Mouse (Mus musculus): Measurements from ENCODE around the gene Pou5f1.

Pou5f1 gene

DNA sequence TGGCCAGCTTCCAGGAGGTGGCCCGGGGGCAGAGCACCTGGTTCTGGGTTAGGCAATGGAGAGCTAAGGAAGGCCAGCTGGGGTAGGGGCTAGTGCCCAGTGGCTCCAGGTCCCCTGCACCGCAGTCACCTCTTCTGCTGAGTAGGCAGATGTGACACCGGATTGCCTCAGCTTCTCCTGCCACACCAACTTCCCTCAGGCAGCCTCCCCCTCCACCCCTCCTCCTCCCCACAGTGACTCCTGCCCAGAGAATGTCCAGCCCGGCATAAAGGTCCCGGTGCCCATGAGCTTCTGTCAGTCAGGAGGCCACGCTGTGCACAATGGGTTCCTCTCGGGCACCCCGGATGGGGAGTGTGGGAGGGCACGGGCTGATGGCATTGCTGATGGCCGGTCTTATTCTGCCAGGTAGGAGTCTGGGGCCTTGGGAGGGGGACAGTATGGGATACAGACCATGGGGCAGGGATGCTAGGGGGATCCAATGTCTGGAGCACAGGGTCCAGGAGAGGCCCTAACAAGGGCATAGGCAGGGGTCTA is 46.1 kb downstream of the Pou5f1 start, which contains the start of gene Cdsn:
TSS of gene Cdsn (plus strand) at position 248 of the 534 bp plus-strand sequence.
- no peak for DNase-seq (ENCODE audit: low spot score)

- DNase-seq (ENCODE audit: low spot score) = no peak
Measured at GRCm38 (mm10) chr17:35554321-35554720, 48.5 kb downstream of the Pou5f1 start.

- no peak for DNase-seq (ENCODE audit: low spot score)
Measured at GRCm38 (mm10) chr17:35554761-35555397, 49.1 kb downstream of the Pou5f1 start.

DNA sequence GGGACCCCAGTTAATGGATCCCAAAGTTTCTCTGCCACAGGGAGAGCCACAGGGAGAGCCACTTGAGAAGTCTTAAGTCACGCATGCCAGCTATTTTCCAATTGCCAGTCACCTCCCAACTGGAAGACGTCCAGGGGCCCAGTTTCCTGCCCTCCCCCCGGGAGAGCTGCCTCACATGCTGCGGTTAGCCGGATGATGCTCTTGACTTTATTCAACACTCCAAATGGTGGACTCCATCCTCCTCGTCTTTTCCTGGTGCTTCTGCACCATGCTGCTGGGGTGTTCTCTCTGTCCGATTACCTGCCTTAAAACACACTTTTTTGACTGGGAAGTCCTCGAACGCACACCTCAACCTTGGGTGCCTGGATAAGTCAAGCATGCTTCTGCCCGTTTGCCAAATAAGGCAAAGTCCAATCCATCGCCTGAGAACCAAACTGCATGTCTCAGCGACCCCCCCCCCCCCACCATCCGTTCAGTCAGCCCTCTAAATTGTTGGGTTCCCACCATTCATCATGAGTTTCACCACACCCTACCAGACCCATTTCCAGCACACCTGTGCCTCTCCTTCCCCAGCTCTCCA is 50.5 kb downstream of the Pou5f1 start:
- DNase-seq (ENCODE audit: low spot score) = no peak

- peak; percentile 53 for DNase-seq (ENCODE audit: low spot score)
Measured at GRCm38 (mm10) chr17:35556812-35557211, 51.0 kb downstream of the Pou5f1 start.

DNA sequence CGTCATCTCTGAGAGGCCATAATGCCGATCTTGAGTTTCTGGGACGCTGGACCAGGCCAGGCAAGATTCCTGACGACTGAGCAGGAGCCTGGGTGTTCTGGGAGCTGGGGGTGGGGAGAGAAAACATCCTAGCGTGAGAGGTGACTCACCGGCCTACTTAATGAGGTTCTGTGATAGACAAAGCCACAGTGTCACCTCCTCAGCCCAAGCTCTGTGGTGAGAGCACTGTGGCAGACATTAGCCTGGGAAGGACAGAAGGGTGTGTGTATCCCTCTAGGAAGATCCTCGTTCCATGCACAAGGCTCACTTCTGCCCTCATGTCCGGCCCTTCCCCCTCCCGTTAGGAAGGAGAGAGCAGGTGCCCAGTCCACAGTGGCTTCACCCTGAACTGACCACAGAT is 51.5 kb downstream of the Pou5f1 start:
- no peak for DNase-seq (ENCODE audit: low spot score)

- no peak for DNase-seq (ENCODE audit: low spot score)
Measured at GRCm38 (mm10) chr17:35558216-35558615, 52.4 kb downstream of the Pou5f1 start.
